Mouse (Mus musculus) CH12.LX (cell line): ENCODE results near the gene Fbln1.

Experiments
- CTCF ChIP-seq, 2 experiments: IDR thresholded peaks in 1 of 2; conservative IDR thresholded peaks in 1 of 2; 2 replicates each; pipeline ENCODE4 v1.5.1; 2011 to 2012; ENCODE audit warnings: low read depth in 2 of 2, low read length in 2 of 2, improper control_type of control experiment in 1 of 2, inconsistent platforms in 1 of 2, mild to moderate bottlenecking in 1 of 2, moderate library complexity in 1 of 2
- E2F4 ChIP-seq: IDR thresholded peaks from 2 replicates; pipeline ENCODE4 v1.6.1; 2011; ENCODE audit warnings: low read depth, low read length, improper control_type of control experiment; ENCODE audit not compliant: insufficient replicate concordance
- MAX ChIP-seq: IDR thresholded peaks from 2 replicates; pipeline ENCODE4 v1.6.1; 2011; ENCODE audit warnings: low read length, improper control_type of control experiment
- POLR2A ChIP-seq: IDR thresholded peaks from 2 replicates; pipeline ENCODE4 v1.6.1; 2011; ENCODE audit warnings: low read depth, mild to moderate bottlenecking, improper control_type of control experiment, low read length

DNA sequence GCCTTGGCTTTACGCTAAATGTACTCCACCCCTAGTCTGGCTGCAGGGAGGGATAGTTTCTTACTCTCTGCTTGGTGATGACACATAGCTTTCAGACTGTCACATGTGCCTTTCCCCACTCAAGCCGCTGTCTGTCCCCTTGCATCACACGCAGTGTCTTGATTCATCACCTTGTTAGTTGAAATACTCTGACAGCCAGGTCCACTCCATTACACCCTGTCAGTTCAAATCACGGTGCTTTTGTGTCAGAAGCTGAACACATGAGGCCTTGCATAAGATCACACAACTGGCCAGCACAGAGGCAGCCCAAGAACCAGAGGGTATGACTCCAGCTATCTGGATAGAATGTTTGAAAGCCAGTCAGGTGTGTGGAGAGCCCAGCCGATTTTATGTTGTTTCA, 73.2 kb downstream of the Fbln1 start:
- TF ChIP-seq E2F4 (no peak), MAX (no peak), POLR2A (no peak), CTCF (conservative IDR thresholded peaks at IDR 0.05 in 1 of 2, IDR thresholded peaks at IDR 0.05 in 1 of 2; ENCODE audit: low read depth in 2 of 2, low read length in 2 of 2) (no peak)
